Comparison of ENCODE assay signal across 22 mouse cellular contexts in genomic region chr4:85669271-85669670, GRCm38 (mm10).
DNase-seq lines count a peak whose midpoint lies in the region; ATAC-seq and TF ChIP-seq lines count a peak whose summit lies in the region.
"Had no signal": no experiment of that assay in that cellular context is flagged by ENCODE, and none has a peak within 500 bp of the region (broad histone marks: within the 10 kb centered on the region; RNA-seq: fewer than 3 reads in every experiment).

No protein-coding gene starts in this region.

- no peak for DNase-seq in midbrain, postnatal 0 days (ENCODE audit: low spot score)
- no peak for DNase-seq in midbrain, embryonic 11.5 days (ENCODE audit: low spot score, missing footprints)
- no peak for DNase-seq in spleen, postnatal 14 days (ENCODE audit: low spot score in 2 of 2)
- DNase-seq: adrenal gland, adult 2 months; adrenal gland, postnatal 10 days; adrenal gland, postnatal 25 days; cerebellum, adult 11 months; cerebellum, adult 18-20 months; cerebellum, adult 8-10 months; cerebellum, adult 9-11 months; cerebellum, postnatal 14 days; cerebellum, postnatal 36 days; embryo, embryonic 11 days had no signal

- no peaks in the 10 kb centered on the region for H3K27me3 ChIP-seq in midbrain, embryonic 13.5 days
- no peaks in the 10 kb centered on the region for H3K27me3 ChIP-seq in midbrain, postnatal 0 days (ENCODE audit: insufficient read depth, low read length)
- no peaks in the 10 kb centered on the region for H3K27me3 ChIP-seq in midbrain, embryonic 15.5 days (replicated peaks)
- H3K27me3 ChIP-seq in midbrain, embryonic 11.5 days (ENCODE audit: control insufficient read depth, insufficient read depth, low read length), result no peaks in the 10 kb centered on the region
- H3K27me3 ChIP-seq: embryonic facial prominence, embryonic 15.5 days; forebrain, embryonic 12.5 days had no signal

- ATAC-seq in midbrain, embryonic 13.5 days, result peak; percentile 56; the same call in 1 of the 2 replicates
- ATAC-seq in midbrain, postnatal 0 days (ENCODE audit: low FRiP score), result no peak
- peak; percentile 65; the same call in 1 of the 2 replicates for ATAC-seq in midbrain, embryonic 15.5 days (replicated peaks)
- ATAC-seq in midbrain, embryonic 11.5 days (ENCODE audit: low FRiP score), result no peak
- ATAC-seq: forebrain, embryonic 14.5 days; forebrain, embryonic 16.5 days had no signal

- no peaks in the 10 kb centered on the region for H3K36me3 ChIP-seq in midbrain, embryonic 13.5 days
- H3K36me3 ChIP-seq in midbrain, postnatal 0 days (ENCODE audit: insufficient read depth, low read length), result no peaks in the 10 kb centered on the region
- no peaks in the 10 kb centered on the region for H3K36me3 ChIP-seq in midbrain, embryonic 15.5 days (replicated peaks)
- H3K36me3 ChIP-seq in midbrain, embryonic 11.5 days (ENCODE audit: control insufficient read depth, insufficient read depth, low read length), result no peaks in the 10 kb centered on the region
- H3K36me3 ChIP-seq: embryonic facial prominence, embryonic 13.5 days; embryonic facial prominence, embryonic 15.5 days; forebrain, embryonic 10.5 days; forebrain, embryonic 12.5 days had no signal

- no peak overlapping the region for H3K4me2 ChIP-seq in midbrain, embryonic 13.5 days (replicated peaks)
- no peak overlapping the region for H3K4me2 ChIP-seq in midbrain, postnatal 0 days (ENCODE audit: low read depth, low read length, poor library complexity, severe bottlenecking)
- no peak overlapping the region for H3K4me2 ChIP-seq in midbrain, embryonic 15.5 days
- H3K4me2 ChIP-seq in midbrain, embryonic 11.5 days, result no peak overlapping the region
- H3K4me2 ChIP-seq: embryonic facial prominence, embryonic 13.5 days; embryonic facial prominence, embryonic 15.5 days; forebrain, embryonic 12.5 days had no signal

- no peak overlapping the region for H3K9ac ChIP-seq in midbrain, embryonic 13.5 days (replicated peaks)
- H3K9ac ChIP-seq in midbrain, postnatal 0 days (replicated peaks; ENCODE audit: low read length, poor library complexity, severe bottlenecking), result no peak overlapping the region
- no peak overlapping the region for H3K9ac ChIP-seq in midbrain, embryonic 15.5 days
- H3K9ac ChIP-seq in midbrain, embryonic 11.5 days (ENCODE audit: low read length), result no peak overlapping the region
- H3K9ac ChIP-seq: embryonic facial prominence, embryonic 13.5 days; embryonic facial prominence, embryonic 15.5 days; forebrain, embryonic 12.5 days had no signal

- WGBS in midbrain, embryonic 13.5 days, result 86% methylated on average over 5 of the region's 5 CpGs
- WGBS in midbrain, postnatal 0 days, result 76% methylated on average over 5 of the region's 5 CpGs
- WGBS in midbrain, embryonic 15.5 days, result 75% methylated on average over 5 of the region's 5 CpGs
- WGBS in midbrain, embryonic 11.5 days, result 90% methylated on average over 5 of the region's 5 CpGs

- no peak for TF ChIP-seq CTCF in midbrain, postnatal 0 days (IDR thresholded peaks at IDR 0.05)

- H3K27ac ChIP-seq in midbrain, embryonic 13.5 days, result no peak overlapping the region
- H3K27ac ChIP-seq in midbrain, postnatal 0 days (ENCODE audit: low read depth, low read length), result no peak overlapping the region
- no peak overlapping the region for H3K27ac ChIP-seq in midbrain, embryonic 15.5 days
- no peak overlapping the region for H3K27ac ChIP-seq in midbrain, embryonic 11.5 days (ENCODE audit: low read depth, low read length)
- H3K27ac ChIP-seq: embryonic facial prominence, embryonic 13.5 days; embryonic facial prominence, embryonic 15.5 days; forebrain, embryonic 10.5 days; forebrain, embryonic 12.5 days had no signal

- H3K4me3 ChIP-seq in midbrain, embryonic 13.5 days (replicated peaks), result no peak overlapping the region
- no peak overlapping the region for H3K4me3 ChIP-seq in midbrain, postnatal 0 days (ENCODE audit: low read depth, low read length)
- H3K4me3 ChIP-seq in midbrain, embryonic 15.5 days, result no peak overlapping the region
- no peak overlapping the region for H3K4me3 ChIP-seq in midbrain, embryonic 11.5 days (ENCODE audit: low read depth, low read length)
- H3K4me3 ChIP-seq: embryonic facial prominence, embryonic 13.5 days; embryonic facial prominence, embryonic 15.5 days; erythroblast, embryonic 14.5 days; forebrain, embryonic 10.5 days; forebrain, embryonic 12.5 days had no signal

- no peaks in the 10 kb centered on the region for H3K4me1 ChIP-seq in midbrain, embryonic 13.5 days (replicated peaks)
- H3K4me1 ChIP-seq in midbrain, postnatal 0 days (ENCODE audit: insufficient read depth, low read length), result no peaks in the 10 kb centered on the region
- no peaks in the 10 kb centered on the region for H3K4me1 ChIP-seq in midbrain, embryonic 15.5 days
- peaks cover 2% of the 10 kb centered on the region; the same call in 1 of the 2 replicates for H3K4me1 ChIP-seq in midbrain, embryonic 11.5 days (ENCODE audit: control insufficient read depth, insufficient read depth, low read length)
- H3K4me1 ChIP-seq: embryonic facial prominence, embryonic 13.5 days; forebrain, embryonic 12.5 days had no signal

- no peaks in the 10 kb centered on the region for H3K9me3 ChIP-seq in midbrain, embryonic 13.5 days
- no peaks in the 10 kb centered on the region for H3K9me3 ChIP-seq in midbrain, postnatal 0 days (ENCODE audit: low read length)
- H3K9me3 ChIP-seq in midbrain, embryonic 15.5 days, result no peaks in the 10 kb centered on the region
- no peaks in the 10 kb centered on the region for H3K9me3 ChIP-seq in midbrain, embryonic 11.5 days (ENCODE audit: control insufficient read depth, low read length)
- H3K9me3 ChIP-seq: embryonic facial prominence, embryonic 13.5 days; embryonic facial prominence, embryonic 15.5 days; forebrain, embryonic 10.5 days; forebrain, embryonic 12.5 days had no signal

Comparison
In these comparisons a context has a peak if more than half of its experiments do, and no peak if none do; other contexts are left out.
1. ATAC-seq: peak in midbrain, embryonic 13.5 days (single experiment) and midbrain, embryonic 15.5 days (single experiment); none in midbrain, postnatal 0 days (single experiment) and midbrain, embryonic 11.5 days (single experiment).